Mouse (Mus musculus) retina, postnatal 1 day (tissue): ENCODE measurements around the gene H2-D1.
"Not testable (repeated sequence)": the region's sequence is repeated elsewhere in the genome, so short reads cannot be mapped to it uniquely, and the experiment has no call there.

ENCODE experiments used
- DNase-seq: peaks from one replicate; pipeline ENCODE4 v3.0.0-alpha.2; 2012

The H2-D1 gene

GRCm38 (mm10) chr17:35304921-35305320 lies 42.4 kb downstream of the H2-D1 start:
- not testable (repeated sequence) for DNase-seq
